ENCODE assay signal across 12 mouse cellular contexts in genomic region chr6:84590961-84591745, GRCm38 (mm10). TPM values are rescaled to one million over a fixed set of nuclear protein-coding genes. Genes with fewer than 3 reads are reported as not detected.
A peak's percentile ranks its signal among the peaks of the same experiment; 100 is the strongest.
DNase-seq lines count a peak whose midpoint lies in the region; ATAC-seq and TF ChIP-seq lines count a peak whose summit lies in the region.
"Had no signal": no experiment of that assay in that cellular context is flagged by ENCODE, and none has a peak within 500 bp of the region (broad histone marks: within the 10 kb centered on the region; RNA-seq: fewer than 3 reads in every experiment).

No protein-coding gene starts in this region.

- H3K4me2 ChIP-seq in lung, postnatal 0 days (replicated peaks; ENCODE audit: low read depth, low read length) = no peak overlapping the region
- peak overlapping the region; percentile 94 for H3K4me2 ChIP-seq in hindbrain, embryonic 16.5 days (ENCODE audit: low read length)
- H3K4me2 ChIP-seq: liver, embryonic 15.5 days had no signal

- peaks cover 65% of the 10 kb centered on the region for H3K27me3 ChIP-seq in heart, embryonic 10.5 days (ENCODE audit: insufficient read depth, poor library complexity, severe bottlenecking)
- H3K27me3 ChIP-seq in lung, postnatal 0 days (replicated peaks; ENCODE audit: insufficient read depth, low read length) = peaks cover 25% of the 10 kb centered on the region
- H3K27me3 ChIP-seq in hindbrain, embryonic 16.5 days (replicated peaks; ENCODE audit: control insufficient read depth, insufficient read depth, low read length) = peaks cover 16% of the 10 kb centered on the region

- no peaks in the 10 kb centered on the region for H3K9me3 ChIP-seq in heart, embryonic 10.5 days
- no peaks in the 10 kb centered on the region for H3K9me3 ChIP-seq in lung, postnatal 0 days (ENCODE audit: low read length)
- H3K9me3 ChIP-seq in hindbrain, embryonic 16.5 days (ENCODE audit: control insufficient read depth, low read length) = no peaks in the 10 kb centered on the region
- H3K9me3 ChIP-seq: forebrain, embryonic 13.5 days; liver, embryonic 15.5 days; neural tube, embryonic 15.5 days had no signal

- no peak overlapping the region for H3K9ac ChIP-seq in lung, postnatal 0 days (replicated peaks; ENCODE audit: low read depth)
- peak overlapping the region; percentile 39; the same call in 1 of the 2 replicates for H3K9ac ChIP-seq in hindbrain, embryonic 16.5 days (ENCODE audit: low read depth, low read length)
- H3K9ac ChIP-seq: forebrain, embryonic 13.5 days; liver, embryonic 15.5 days; neural tube, embryonic 15.5 days had no signal

- no peak for ATAC-seq in lung, postnatal 0 days
- ATAC-seq in hindbrain, embryonic 16.5 days = no peak

- 52% methylated on average over 6 of the region's 6 CpGs for WGBS in heart, embryonic 10.5 days
- WGBS in lung, postnatal 0 days = 44% methylated on average over 6 of the region's 6 CpGs
- WGBS in hindbrain, embryonic 16.5 days = 48% methylated on average over 6 of the region's 6 CpGs

- H3K4me1 ChIP-seq in heart, embryonic 10.5 days = peaks cover 52% of the 10 kb centered on the region
- H3K4me1 ChIP-seq in lung, postnatal 0 days (ENCODE audit: insufficient read depth, low read depth, low read length) = peaks cover 24% of the 10 kb centered on the region
- H3K4me1 ChIP-seq in hindbrain, embryonic 16.5 days (ENCODE audit: control insufficient read depth, insufficient read depth, low read depth, low read length) = peaks cover 30% of the 10 kb centered on the region

- no peak for TF ChIP-seq CTCF in lung, postnatal 0 days (IDR thresholded peaks at IDR 0.05)

- no peak overlapping the region for H3K4me3 ChIP-seq in heart, embryonic 10.5 days
- no peak overlapping the region for H3K4me3 ChIP-seq in lung, postnatal 0 days (ENCODE audit: low read depth, low read length)
- peak overlapping the region; percentile 29 for H3K4me3 ChIP-seq in hindbrain, embryonic 16.5 days (ENCODE audit: low read length)
- H3K4me3 ChIP-seq: liver, embryonic 15.5 days had no signal

- DNase-seq in heart, adult 11 months = peak; percentile 88
- DNase-seq in heart, embryonic 10.5 days (ENCODE audit: low spot score) = no peak
- DNase-seq in lung, postnatal 14 days = peak; percentile 10
- no peak for DNase-seq in lung, postnatal 0 days (ENCODE audit: low spot score)
- peak; percentile 47 to 69 for DNase-seq in kidney, postnatal 4 days
- DNase-seq in testis, postnatal 14 days (ENCODE audit: low spot score) = no peak
- DNase-seq in spleen, postnatal 14 days (ENCODE audit: low spot score in 2 of 2) = no peak
- DNase-seq: thymus, adult 18-20 months had no signal

- no peak overlapping the region for H3K27ac ChIP-seq in heart, embryonic 10.5 days
- no peak overlapping the region for H3K27ac ChIP-seq in lung, postnatal 0 days (ENCODE audit: low read length)
- peak overlapping the region; percentile 25; the same call in 1 of the 2 replicates for H3K27ac ChIP-seq in hindbrain, embryonic 16.5 days (ENCODE audit: low read depth, low read length)
- H3K27ac ChIP-seq: forebrain, embryonic 13.5 days; liver, embryonic 15.5 days; neural tube, embryonic 15.5 days had no signal

- TF ChIP-seq EP300 in lung, postnatal 0 days (IDR thresholded peaks at IDR 0.05) = no peak

- H3K36me3 ChIP-seq in heart, embryonic 10.5 days = no peaks in the 10 kb centered on the region
- no peaks in the 10 kb centered on the region for H3K36me3 ChIP-seq in lung, postnatal 0 days (ENCODE audit: insufficient read depth, low read length)
- H3K36me3 ChIP-seq in hindbrain, embryonic 16.5 days (ENCODE audit: control insufficient read depth, insufficient read depth, low read length) = no peaks in the 10 kb centered on the region
- H3K36me3 ChIP-seq: liver, embryonic 15.5 days; neural tube, embryonic 15.5 days had no signal

RNA-seq across cellular contexts. Expression of gene Cyp26b1, which starts 2.6 kb away (rescaled TPM):
- 2.3 and 2.7 TPM in 2 replicates for polyA plus RNA-seq in heart, embryonic 10.5 days (2016; fragmentation: Nextera tagmentation; extraction: Ambion mirVana)
- 2.6 and 7.7 TPM in 2 replicates for polyA plus RNA-seq in lung, postnatal 0 days (2015; fragmentation: Nextera tagmentation; extraction: Ambion mirVana)
- polyA plus RNA-seq in hindbrain, embryonic 16.5 days (2015; fragmentation: Nextera tagmentation; extraction: Ambion mirVana) = 37.4 and 48.4 TPM in 2 replicates

Comparison
In these comparisons a context has a peak if more than half of its experiments do, and no peak if none do; other contexts are left out.
1. DNase-seq: peak in heart, adult 11 months (single experiment), lung, postnatal 14 days (single experiment) and kidney, postnatal 4 days (2 of 2); none in heart, embryonic 10.5 days (single experiment), lung, postnatal 0 days (single experiment), testis, postnatal 14 days (single experiment) and spleen, postnatal 14 days (0 of 2).